Mouse (Mus musculus) heart, postnatal 36 days (tissue): ENCODE results near the gene Rhoq. TPM values are rescaled to one million over a fixed set of nuclear protein-coding genes. Genes with fewer than 3 reads are reported as not detected.

ENCODE experiments used
- total RNA-seq, 2 experiments: library from RNA; stranded (reverse); gene quantifications; 2 replicates each; pipeline ENCODE4 v1.2.3; 2021

Rhoq gene
- total RNA-seq, 2 experiments from 2014 or later, result 144 to 146 TPM

Other genes with a start within 250 kb of the Rhoq start
- 100 to 1,000 TPM; 239 to 306 TPM for gene Epas1, start 209.4 kb upstream of the Rhoq start, total RNA-seq
- gene Tmem247, start 45.7 kb upstream of the Rhoq start, total RNA-seq, result not detected
- not detected for gene Atp6v1e2, start 15.2 kb upstream of the Rhoq start, total RNA-seq
- 1 to 10 TPM; 3.5 to 4.1 TPM for gene Pigf, start 62.3 kb downstream of the Rhoq start, total RNA-seq
- 10 to 100 TPM; 44.1 to 44.4 TPM for gene Cript, start 62.5 kb downstream of the Rhoq start, total RNA-seq
- 10 to 100 TPM; 25.6 to 29.4 TPM for gene Socs5, start 144.6 kb downstream of the Rhoq start, total RNA-seq